Mouse (Mus musculus) lung, postnatal 0 days (tissue): ENCODE measurements at regions not wholly inside any gene's neighbourhood (a gene's known extent, or its start where the extent isn't known, plus 50 kb on each side); places are given as distances from the start of the nearest gene placed in this dataset.

Experiments
- ATAC-seq: fragments of 200-750 bp; cut with Nextera tagmentation; 2 replicates; pipeline ENCODE4 v1.8.0; 2017; ENCODE audit warnings: moderate library complexity
- DNase-seq: peaks from one replicate; pipeline ENCODE4 v3.0.0-alpha.2; 2016; ENCODE audit warnings: low spot score
- H3K27ac ChIP-seq: fragments of 300-500 bp; sonication (generic); 2 replicates; pipeline ENCODE4 v1.5.1; 2014; ENCODE audit warnings: antibody characterized with exemption, mild to moderate bottlenecking, low read length, mixed read lengths
- H3K27me3 ChIP-seq: fragments of 300-500 bp; sonication (generic); replicated peaks from 2 replicates; pipeline ENCODE4 v1.6.1; 2014; ENCODE audit warnings: low read length, mixed read lengths; ENCODE audit not compliant: insufficient read depth
- H3K36me3 ChIP-seq: fragments of 300-500 bp; sonication (generic); 2 replicates; pipeline ENCODE4 v1.6.1; 2014; ENCODE audit warnings: low read length, mixed read lengths; ENCODE audit not compliant: insufficient read depth
- H3K4me1 ChIP-seq: fragments of 300-500 bp; sonication (generic); 2 replicates; pipeline ENCODE4 v1.6.1; 2014; ENCODE audit warnings: antibody characterized with exemption, low read depth, low read length, mixed read lengths; ENCODE audit not compliant: insufficient read depth
- H3K4me2 ChIP-seq: fragments of 300-500 bp; sonication (generic); replicated peaks from 2 replicates; pipeline ENCODE4 v1.6.1; 2014; ENCODE audit warnings: low read depth, mild to moderate bottlenecking, low read length, moderate library complexity, mixed read lengths
- H3K4me3 ChIP-seq: fragments of 300-500 bp; sonication (generic); 2 replicates; pipeline ENCODE4 v1.5.1; 2014; ENCODE audit warnings: low read depth, low read length
- H3K9ac ChIP-seq: fragments of 300-500 bp; sonication (generic); replicated peaks from 2 replicates; pipeline ENCODE4 v1.6.1; 2014; ENCODE audit warnings: low read depth, mild to moderate bottlenecking
- H3K9me3 ChIP-seq: fragments of 300-500 bp; sonication (generic); 2 replicates; pipeline ENCODE4 v1.6.1; 2016; ENCODE audit warnings: low read length, mixed read lengths
- CTCF ChIP-seq: IDR thresholded peaks from 2 replicates; pipeline ENCODE4 v1.5.1; 2016; ENCODE audit warnings: antibody characterized with exemption, mild to moderate bottlenecking
- EP300 ChIP-seq: IDR thresholded peaks from 2 replicates; pipeline ENCODE4 v1.6.1; 2016; ENCODE audit warnings: antibody characterized with exemption, mild to moderate bottlenecking, control low read depth
- WGBS: fragments of 180-500 bp; shearing (Covaris S2); extraction: QIAGEN DNeasy Blood & Tissue Kit; methylation state at CpG from one replicate; pipeline ENCODE4 v1.1.7; 2014; 5-methylcytosine and 5-hydroxymethylcytosine counted together

- H3K4me2 ChIP-seq = no peak overlapping the region
- H3K27me3 ChIP-seq = no peaks in the 10 kb centered on the region
- DNase-seq = peak; percentile 71
- H3K9me3 ChIP-seq = no peaks in the 10 kb centered on the region
- TF ChIP-seq EP300 (no peak), CTCF (no peak)
- H3K9ac ChIP-seq = no peak overlapping the region
- H3K27ac ChIP-seq = peak overlapping the region; percentile 54; the same call in 1 of the 2 replicates
- WGBS = 14% methylated on average over 10 of the region's 10 CpGs
- peak; percentile 28 for ATAC-seq
- H3K4me3 ChIP-seq = no peak overlapping the region
- no peaks in the 10 kb centered on the region for H3K36me3 ChIP-seq
- H3K4me1 ChIP-seq = peaks cover 18% of the 10 kb centered on the region; the same call in 1 of the 2 replicates
These were observed 87.2 kb downstream of the Zfp36l2 start for GRCm38 (mm10) chr17:84100523-84100922.

- Histone ChIP-seq H3K27me3 (no peaks in the 10 kb centered on the region), H3K4me2 (no peak overlapping the region), H3K27ac (peak overlapping the region; percentile 54; the same call in 1 of the 2 replicates), H3K9me3 (no peaks in the 10 kb centered on the region), H3K36me3 (no peaks in the 10 kb centered on the region), H3K4me1 (peaks cover 18% of the 10 kb centered on the region; the same call in 1 of the 2 replicates), H3K4me3 (no peak overlapping the region), H3K9ac (no peak overlapping the region)
- TF ChIP-seq CTCF = no peak
- TF ChIP-seq EP300 = no peak
- DNase-seq = peak; percentile 53
- WGBS = 68% methylated on average over 9 of the region's 9 CpGs
- no peak for ATAC-seq
These were observed 88.0 kb downstream of the Zfp36l2 start for GRCm38 (mm10) chr17:84099737-84100136.

- no peaks in the 10 kb centered on the region for H3K9me3 ChIP-seq
- WGBS = 83% methylated on average over 6 of the region's 6 CpGs
- peaks cover 9% of the 10 kb centered on the region; the same call in 1 of the 2 replicates for H3K4me1 ChIP-seq
- H3K4me2 ChIP-seq = no peak overlapping the region
- no peaks in the 10 kb centered on the region for H3K27me3 ChIP-seq
- DNase-seq (no peak), ATAC-seq (no peak)
- no peak overlapping the region for H3K4me3 ChIP-seq
- no peak overlapping the region for H3K27ac ChIP-seq
- no peak overlapping the region for H3K9ac ChIP-seq
- H3K36me3 ChIP-seq = no peaks in the 10 kb centered on the region
- no peak for TF ChIP-seq EP300
- no peak for TF ChIP-seq CTCF
These were observed 89.8 kb downstream of the Zfp36l2 start for GRCm38 (mm10) chr17:84097871-84098430.

- H3K9ac ChIP-seq = no peak overlapping the region
- H3K4me3 ChIP-seq = no peak overlapping the region
- DNase-seq (no peak), ATAC-seq (no peak)
- 61% methylated on average over 13 of the region's 13 CpGs for WGBS
- no peaks in the 10 kb centered on the region for H3K9me3 ChIP-seq
- H3K4me2 ChIP-seq = no peak overlapping the region
- TF ChIP-seq CTCF = no peak
- TF ChIP-seq EP300 = no peak
- H3K27ac ChIP-seq = no peak overlapping the region
- H3K36me3 ChIP-seq = no peaks in the 10 kb centered on the region
- no peaks in the 10 kb centered on the region for H3K27me3 ChIP-seq
- H3K4me1 ChIP-seq = peaks cover 9% of the 10 kb centered on the region; the same call in 1 of the 2 replicates
These were observed 90.5 kb downstream of the Zfp36l2 start for GRCm38 (mm10) chr17:84097286-84097685.

GRCm38 (mm10) chr17:84096345-84097260 is 91.1 kb downstream of the Zfp36l2 start:
- no peaks in the 10 kb centered on the region for H3K36me3 ChIP-seq
- peak; percentile 76 for DNase-seq
- H3K4me2 ChIP-seq = peak overlapping the region; percentile 61
- TF ChIP-seq CTCF (no peak), EP300 (no peak)
- WGBS = 6% methylated on average over 59 of the region's 59 CpGs
- 0 out of 2 replicates have a peak overlapping the region, but pooled peaks have one; percentile 2 for H3K9ac ChIP-seq
- H3K9me3 ChIP-seq = no peaks in the 10 kb centered on the region
- H3K27me3 ChIP-seq = no peaks in the 10 kb centered on the region
- H3K27ac ChIP-seq = no peak overlapping the region
- ATAC-seq = peak; percentile 64
- peak overlapping the region; percentile 18 for H3K4me3 ChIP-seq
- H3K4me1 ChIP-seq = peaks cover 9% of the 10 kb centered on the region; the same call in 1 of the 2 replicates

GRCm38 (mm10) chr17:84095829-84096228 is 91.9 kb downstream of the Zfp36l2 start:
- no peak overlapping the region for H3K27ac ChIP-seq
- no peak for DNase-seq
- H3K36me3 ChIP-seq = no peaks in the 10 kb centered on the region
- H3K27me3 ChIP-seq = no peaks in the 10 kb centered on the region
- H3K4me1 ChIP-seq = peaks cover 9% of the 10 kb centered on the region; the same call in 1 of the 2 replicates
- ATAC-seq = no peak
- 56% methylated on average over 4 of the region's 4 CpGs for WGBS
- H3K4me2 ChIP-seq = no peak overlapping the region
- H3K9ac ChIP-seq = no peak overlapping the region
- no peak for TF ChIP-seq CTCF
- TF ChIP-seq EP300 = no peak
- no peaks in the 10 kb centered on the region for H3K9me3 ChIP-seq
- no peak overlapping the region for H3K4me3 ChIP-seq
